Mouse (Mus musculus): ENCODE results near the gene Ttc16.

Ttc16 gene

DNA sequence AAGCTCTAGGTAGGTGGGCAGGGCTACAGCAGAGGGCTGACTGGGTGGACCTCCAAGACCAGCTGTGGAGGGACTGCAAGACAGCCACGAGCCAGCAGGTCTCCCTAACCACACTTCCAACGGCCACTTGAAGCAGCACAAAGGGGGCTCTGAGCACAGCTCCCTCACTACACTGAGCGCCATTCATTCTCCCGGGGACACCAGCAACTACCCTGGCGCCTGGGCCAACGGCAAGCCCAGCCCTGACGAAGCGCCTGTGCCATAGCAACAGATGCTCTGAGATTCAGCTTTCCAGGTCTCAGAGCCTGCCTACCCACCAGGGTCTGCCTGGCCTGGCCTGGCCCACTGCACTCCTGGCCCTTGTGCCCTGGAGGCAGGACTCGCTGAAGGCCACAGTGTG, 56.7 kb downstream of the Ttc16 start:
- DNase-seq (ENCODE audit: low spot score): no peak

DNA sequence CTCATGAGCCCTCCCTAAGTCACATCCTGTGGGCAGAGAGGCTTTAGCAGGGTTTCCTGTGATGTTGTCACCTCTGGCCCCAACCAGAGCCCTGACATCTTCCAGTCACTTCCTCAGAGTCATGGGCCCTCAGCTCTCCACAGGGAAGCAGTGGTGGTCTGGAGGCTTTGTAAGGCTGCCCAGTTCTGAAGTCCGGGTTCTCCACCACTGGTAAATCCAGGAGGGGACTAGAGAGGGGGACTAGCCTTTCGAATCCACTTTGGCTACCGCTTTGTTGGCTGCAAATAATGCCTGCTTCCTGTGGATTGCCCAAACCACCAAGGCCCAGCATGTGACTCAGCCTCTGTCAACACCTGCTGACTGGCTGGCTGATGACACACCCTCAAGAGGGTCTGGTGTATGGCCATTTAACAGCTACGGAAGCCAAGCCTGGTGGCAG, 60.4 kb downstream of the Ttc16 start:
- peak; percentile 77 for DNase-seq (ENCODE audit: low spot score)

- DNase-seq (ENCODE audit: low spot score): no peak
Measured at GRCm38 (mm10) chr2:32714117-32714986, 61.1 kb downstream of the Ttc16 start.

DNA sequence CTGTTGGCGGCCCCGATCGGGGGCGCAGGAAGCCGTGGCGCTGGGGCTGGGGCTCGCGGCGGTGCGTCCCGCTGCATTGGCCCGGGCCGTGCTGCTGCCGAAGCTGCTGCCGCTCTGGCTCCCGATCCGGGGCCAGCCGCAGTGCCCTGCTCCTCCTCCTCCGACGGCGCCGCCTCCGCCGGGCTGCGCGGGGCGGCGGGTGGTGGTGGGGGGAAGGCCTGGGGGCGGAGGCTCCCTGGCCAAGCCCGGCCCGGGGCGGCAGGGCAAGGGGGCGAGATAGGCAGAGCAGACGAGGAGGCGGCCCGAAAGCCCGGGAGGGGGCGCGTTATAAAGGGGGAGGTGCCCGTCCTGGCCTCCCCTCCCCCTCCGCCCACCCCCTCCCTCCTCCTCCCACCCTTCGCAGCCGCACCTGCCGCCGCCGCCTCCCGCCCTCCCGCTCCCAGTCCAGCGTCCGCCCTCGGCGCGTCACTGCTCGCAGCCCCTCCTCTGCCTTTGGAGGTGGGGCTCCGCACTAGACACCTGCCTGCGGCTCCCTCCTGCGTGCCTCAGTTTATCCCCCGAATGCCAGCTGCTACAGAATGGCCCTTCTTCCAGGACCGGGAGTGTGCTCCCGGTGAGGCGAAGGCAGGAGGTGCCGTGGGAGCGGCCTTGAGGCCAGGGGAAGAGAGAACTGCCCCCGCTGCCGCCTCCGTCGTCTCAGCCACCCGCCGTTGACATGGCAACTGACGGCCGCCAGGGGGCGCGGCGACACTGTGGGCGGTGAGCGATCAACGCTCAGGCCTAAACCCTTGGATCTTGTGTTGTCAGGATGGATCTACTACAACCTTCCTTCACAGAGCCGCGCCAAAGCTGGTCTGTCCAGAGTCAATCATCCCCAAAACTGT, 62.3 kb downstream of the Ttc16 start, which contains the start of gene Cdk9:
Gene Cdk9 (minus strand): TSS at position 143 of the 884 bp plus-strand sequence.
- DNase-seq (ENCODE audit: low spot score): peak; percentile 94

DNA sequence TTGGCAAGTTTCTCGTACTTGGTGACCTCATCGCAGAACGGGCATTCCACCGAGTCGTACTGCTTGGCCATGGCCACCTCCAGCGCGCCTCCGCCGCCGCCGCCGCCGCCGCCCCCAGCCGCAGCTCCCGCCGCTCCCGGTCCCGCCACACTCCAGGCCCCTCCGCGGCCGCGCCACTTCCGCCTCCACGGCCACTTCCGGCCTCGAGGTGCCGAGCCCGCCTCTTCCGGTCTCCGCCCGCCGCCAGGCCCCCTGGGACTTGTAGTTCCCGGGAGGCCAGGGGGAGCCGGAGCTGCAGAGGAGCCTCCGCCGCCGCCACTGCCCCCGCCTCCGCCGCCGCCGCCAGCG, 62.9 kb downstream of the Ttc16 start:
- peak; percentile 94 for DNase-seq (ENCODE audit: low spot score)

DNA sequence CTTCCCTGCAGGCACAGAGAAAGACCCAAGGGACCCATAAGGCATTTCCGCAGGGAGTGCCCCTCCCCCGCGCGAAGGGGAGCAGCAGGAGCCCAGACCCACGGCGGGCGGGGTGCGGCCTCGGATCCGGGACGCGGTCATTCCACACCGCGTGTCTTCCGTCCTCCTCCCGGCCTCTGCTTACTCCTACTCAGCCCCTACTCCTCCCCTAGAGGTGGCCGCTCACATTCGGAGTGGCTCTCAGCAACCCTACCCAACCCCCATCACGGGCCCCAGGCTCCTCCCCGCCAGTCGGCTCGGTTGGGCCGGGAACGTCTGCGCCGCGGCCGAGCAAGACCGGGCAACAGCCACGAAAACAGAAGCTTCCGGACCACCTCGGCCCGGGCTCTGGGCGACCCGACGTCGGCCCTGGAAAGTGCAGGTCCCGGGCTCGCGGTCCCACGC, 63.3 kb downstream of the Ttc16 start:
- peak; percentile 75 for DNase-seq (ENCODE audit: low spot score)

DNA sequence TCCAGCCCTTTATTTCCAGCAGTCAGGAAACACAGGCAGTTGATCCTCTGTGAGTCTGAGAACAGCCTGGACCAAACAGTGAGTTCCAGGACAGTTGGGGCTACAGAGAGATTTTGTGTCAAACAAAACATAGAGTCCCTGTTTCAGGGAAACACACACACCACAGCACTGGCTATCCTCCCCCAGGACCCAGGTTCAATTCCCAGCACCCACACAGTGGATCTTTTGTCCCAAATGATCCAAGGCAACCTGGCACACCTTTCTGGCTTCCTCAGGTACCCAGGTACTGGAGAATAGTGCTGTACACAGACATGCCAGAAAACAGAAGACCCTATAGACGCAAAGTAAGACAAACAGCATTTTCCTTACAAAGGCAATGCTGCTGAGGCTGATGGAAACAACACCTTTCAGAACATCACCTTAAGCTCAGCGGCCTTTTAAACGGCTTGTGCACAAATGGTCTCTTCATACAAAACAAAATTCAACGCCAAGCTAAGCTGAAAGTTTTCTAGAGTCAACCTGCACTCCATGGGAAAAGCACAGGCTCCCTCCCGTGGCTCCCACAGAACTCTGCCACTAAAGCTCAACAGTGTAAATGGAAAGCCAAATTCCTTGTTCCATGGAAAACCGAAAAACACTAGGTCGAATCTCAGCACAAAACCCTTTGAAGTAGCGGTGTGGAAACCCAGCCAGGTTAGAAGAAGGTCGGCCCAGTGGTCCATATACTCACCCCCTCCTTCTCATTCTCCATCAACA, 64.0 kb downstream of the Ttc16 start:
- no peak for DNase-seq (ENCODE audit: low spot score)

DNA sequence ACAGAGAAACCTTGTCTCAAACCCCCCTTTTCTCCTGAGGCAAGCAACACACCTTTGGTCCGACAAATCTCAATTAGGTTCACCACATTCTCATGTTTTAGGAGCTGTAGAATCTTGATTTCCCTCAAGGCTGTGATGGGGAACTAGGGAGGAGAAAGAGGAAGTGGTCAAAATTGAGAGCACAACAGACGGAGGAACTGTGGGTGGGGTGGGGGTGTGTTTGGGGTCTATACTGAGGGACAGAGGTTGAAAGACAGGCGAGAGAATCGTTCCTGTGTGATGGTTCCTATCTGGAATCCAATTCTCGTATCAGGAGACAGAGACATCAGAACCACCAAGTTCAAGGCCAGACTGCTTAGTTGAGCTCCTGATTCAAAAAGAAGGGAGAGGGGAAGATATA, 65.0 kb downstream of the Ttc16 start:
- DNase-seq (ENCODE audit: low spot score): no peak

DNA sequence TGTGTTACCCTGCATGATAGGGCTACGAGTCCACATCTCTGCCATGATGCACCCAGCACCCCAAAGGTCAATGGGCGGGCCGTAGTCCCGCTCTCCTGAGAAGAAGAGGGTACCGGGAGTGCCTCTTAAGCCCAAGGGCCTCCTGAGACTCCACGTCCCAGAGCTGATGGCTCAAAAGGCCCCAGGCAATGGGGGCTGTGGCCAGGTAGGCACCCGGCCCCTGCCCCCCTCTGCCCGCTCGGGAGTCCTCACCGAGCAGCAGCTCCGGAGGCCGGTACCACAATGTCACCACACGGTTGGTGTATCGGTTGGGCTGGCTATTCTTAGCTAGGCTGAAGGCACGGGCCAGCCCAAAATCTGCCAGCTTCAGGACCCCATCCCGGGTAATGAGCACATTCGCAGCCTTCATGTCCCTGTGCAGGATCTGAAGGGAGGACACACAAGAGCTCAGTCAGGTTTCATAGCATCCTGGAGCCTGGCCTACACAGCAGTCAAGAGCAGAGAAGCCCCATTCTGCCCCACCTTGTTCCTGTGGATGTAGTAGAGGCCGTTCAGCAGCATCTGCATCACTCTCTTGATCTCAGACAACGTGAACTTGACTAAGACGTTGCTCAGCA, 65.8 kb downstream of the Ttc16 start:
- DNase-seq (ENCODE audit: low spot score): no peak

- DNase-seq (ENCODE audit: low spot score): no peak
Measured at GRCm38 (mm10) chr2:32708643-32709042, 66.8 kb downstream of the Ttc16 start.
